Comparison of ENCODE assay signal across 9 mouse cellular contexts in the genomic region with DNA sequence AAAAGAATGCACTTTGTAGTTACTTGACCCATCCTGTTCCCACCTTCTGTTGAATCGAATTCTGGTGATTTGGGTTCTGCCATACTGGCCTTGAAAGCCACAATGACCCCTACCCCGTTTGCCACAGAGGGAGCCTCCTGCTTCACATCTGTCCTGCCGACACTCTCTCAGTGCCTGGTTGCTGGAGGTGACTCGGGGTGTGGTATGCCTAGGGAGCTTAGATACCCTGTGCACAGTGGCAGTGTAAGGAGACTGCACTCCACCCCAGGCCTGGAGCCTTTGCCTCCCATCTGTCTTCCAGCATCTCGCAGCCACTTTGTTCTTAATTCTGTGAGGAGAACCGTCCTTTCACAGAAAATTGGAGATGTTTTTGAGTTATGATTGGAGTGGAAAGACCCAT. TPM values are rescaled to one million over a fixed set of nuclear protein-coding genes. Genes with fewer than 3 reads are reported as not detected.
A peak's percentile ranks its signal among the peaks of the same experiment; 100 is the strongest.
DNase-seq lines count a peak whose midpoint lies in the region; ATAC-seq and TF ChIP-seq lines count a peak whose summit lies in the region.
"Had no signal": no experiment of that assay in that cellular context is flagged by ENCODE, and none has a peak within 500 bp of the region (broad histone marks: within the 10 kb centered on the region; RNA-seq: fewer than 3 reads in every experiment).

No protein-coding gene starts in this region.

- no peak for TF ChIP-seq CTCF in testis, adult 2 months (IDR thresholded peaks at IDR 0.05; ENCODE audit: control insufficient read depth, insufficient read depth, insufficient replicate concordance, low read depth, low read length)

- no peaks in the 10 kb centered on the region for H3K27me3 ChIP-seq in testis, adult 2 months (ENCODE audit: control insufficient read depth, insufficient read depth, low read length)
- no peaks in the 10 kb centered on the region for H3K27me3 ChIP-seq in limb, embryonic 12.5 days
- H3K27me3 ChIP-seq: CH12.LX had no signal

- 37% methylated on average over 6 of the region's 6 CpGs for WGBS in limb, embryonic 12.5 days

- ATAC-seq in limb, embryonic 12.5 days (ENCODE audit: insufficient number of reproducible peaks, insufficient read depth, low FRiP score, low TSS enrichment, low read depth): no peak

- no peaks in the 10 kb centered on the region for H3K9me3 ChIP-seq in limb, embryonic 12.5 days

- no peak overlapping the region for H3K4me3 ChIP-seq in testis, adult 2 months (ENCODE audit: control insufficient read depth, low read depth, low read length)
- no peak overlapping the region for H3K4me3 ChIP-seq in limb, embryonic 12.5 days (replicated peaks)

- peak overlapping the region; percentile 40 for H3K27ac ChIP-seq in testis, adult 2 months (ENCODE audit: control insufficient read depth, insufficient read depth, low read depth, low read length)
- 0 out of 2 replicates have a peak overlapping the region, but pooled peaks have one; percentile 36 for H3K27ac ChIP-seq in limb, embryonic 12.5 days

- H3K4me1 ChIP-seq in testis, adult 2 months (ENCODE audit: control insufficient read depth, insufficient read depth, low read length): peaks cover 7% of the 10 kb centered on the region
- peaks cover 54% of the 10 kb centered on the region for H3K4me1 ChIP-seq in limb, embryonic 12.5 days (replicated peaks)

- DNase-seq in heart, adult 11 months: peak; percentile 94
- no peak for DNase-seq in heart, postnatal 25 days (ENCODE audit: low spot score)
- DNase-seq in testis, postnatal 10 days (ENCODE audit: low spot score): no peak
- DNase-seq in urinary bladder, postnatal 25 days (ENCODE audit: low spot score): no peak
- no peak for DNase-seq in layer of hippocampus, postnatal 36 days
- no peak for DNase-seq in thymus, adult 18-20 months

- no peak overlapping the region for H3K9ac ChIP-seq in limb, embryonic 12.5 days (replicated peaks)

- H3K36me3 ChIP-seq in testis, adult 2 months (ENCODE audit: control insufficient read depth, insufficient read depth, low read length): no peaks in the 10 kb centered on the region
- H3K36me3 ChIP-seq in limb, embryonic 12.5 days: no peaks in the 10 kb centered on the region

- no peak overlapping the region for H3K4me2 ChIP-seq in limb, embryonic 12.5 days

- intact Hi-C loops in heart, postnatal 25 days (cut with DNase I): no loop called here

- TF ChIP-seq POLR2A in testis, adult 2 months (IDR thresholded peaks at IDR 0.05; ENCODE audit: control insufficient read depth, low read depth, low read length): no peak

RNA-seq across cellular contexts. Expression of a gene that starts 5.7 kb away (rescaled TPM):
- total RNA-seq in heart, postnatal 25 days (2021): 100 to 1,000 TPM; 220 to 262 TPM
- polyA plus RNA-seq in testis, adult 2 months (2012; rRNA removed): 18.1 and 21.1 TPM in 2 replicates
- polyA plus RNA-seq in limb, embryonic 12.5 days (2016; fragmentation: Nextera tagmentation; extraction: Ambion mirVana): 8.7 and 9.2 TPM in 2 replicates
- 10 to 100 TPM; 12.0 to 13.9 TPM for total RNA-seq in layer of hippocampus, postnatal 36 days (2021)

Comparison
In these comparisons a context has a peak if more than half of its experiments do, and no peak if none do; other contexts are left out.
1. RNA of a gene that starts 5.7 kb away (total RNA-seq): 220 to 262 TPM in heart, postnatal 25 days; 12.0 to 13.9 TPM in layer of hippocampus, postnatal 36 days; every median in the first group is over 10 times any median in the second.